Mouse (Mus musculus) G1E (cell line): ENCODE results near the gene Pmis2. TPM values are rescaled to one million over a fixed set of nuclear protein-coding genes. Genes with fewer than 3 reads are reported as not detected.

ENCODE experiments used
- ATAC-seq: 2 replicates; pipeline ENCODE4 v1.8.0; 2016; ENCODE audit warnings: mild to moderate bottlenecking; ENCODE audit not compliant: insufficient number of reproducible peaks, poor library complexity, low FRiP score, severe bottlenecking; ENCODE audit errors: extremely low read depth
- DNase-seq: peaks from one replicate; pipeline ENCODE4 v3.0.0; 2012; ENCODE audit warnings: low spot score
- H3K27me3 ChIP-seq: 2 replicates; pipeline ENCODE4 v1.6.1; 2012; ENCODE audit warnings: mild to moderate bottlenecking, low read length, inconsistent platforms; ENCODE audit not compliant: insufficient read depth
- H3K36me3 ChIP-seq: replicated peaks from 2 replicates; pipeline ENCODE3; 2012; ENCODE audit warnings: mild to moderate bottlenecking, inconsistent platforms
- H3K4me1 ChIP-seq: 2 replicates; pipeline ENCODE4 v1.6.1; 2012; ENCODE audit warnings: low read depth, low read length, inconsistent platforms, mixed read lengths; ENCODE audit not compliant: insufficient read depth
- H3K4me3 ChIP-seq: 2 replicates; pipeline ENCODE4 v1.5.1; 2012; ENCODE audit warnings: low read depth, mild to moderate bottlenecking, inconsistent platforms, low read length, moderate library complexity, mixed read lengths
- H3K9me3 ChIP-seq: replicated peaks from 2 replicates; pipeline ENCODE4 v1.6.1; 2012; ENCODE audit warnings: inconsistent platforms
- CTCF ChIP-seq: IDR thresholded peaks from 2 replicates; pipeline ENCODE4 v1.5.1; 2012; ENCODE audit warnings: low read depth, low read length, inconsistent platforms, mixed read lengths
- GATA1 ChIP-seq: IDR thresholded peaks from 2 replicates; pipeline ENCODE4 v1.6.1; 2012; ENCODE audit warnings: borderline replicate concordance, low read length, inconsistent platforms, mixed read lengths
- GATA2 ChIP-seq: IDR thresholded peaks from 2 replicates; pipeline ENCODE4 v1.6.1; 2012; ENCODE audit warnings: low read depth, low read length, inconsistent platforms, borderline replicate concordance
- POLR2AphosphoS5 ChIP-seq: IDR thresholded peaks from 2 replicates; pipeline ENCODE4 v1.6.1; 2012; ENCODE audit warnings: low read depth, low read length, inconsistent platforms; ENCODE audit not compliant: insufficient replicate concordance
- TAL1 ChIP-seq: conservative IDR thresholded peaks from 2 replicates; pipeline ENCODE4 v1.6.1; 2012; ENCODE audit warnings: low read depth, low read length, inconsistent platforms, mixed read lengths
- polyA plus RNA-seq: library from polyadenylated mRNA; stranded (reverse); fragments of >175 nt; gene quantifications from 2 replicates; pipeline ENCODE4 v1.2.3, GENCODE M21; 2012
- total RNA-seq, 2 experiments: library from RNA; stranded (forward) in 1 of 2; stranded (reverse) in 1 of 2; fragments of 200-1000 nt in 1 of 2; fragments of >200 nt in 1 of 2; fragmentation: Nextera tagmentation in 1 of 2; gene quantifications; 2 replicates each; pipeline ENCODE4 v1.2.3; 2014 to 2017

The Pmis2 gene
- not detected in 2 replicates for total RNA-seq (2014; fragmentation: Nextera tagmentation)
- not detected in 2 replicates for total RNA-seq (2017)
- polyA plus RNA-seq: not detected in 2 replicates

DNA sequence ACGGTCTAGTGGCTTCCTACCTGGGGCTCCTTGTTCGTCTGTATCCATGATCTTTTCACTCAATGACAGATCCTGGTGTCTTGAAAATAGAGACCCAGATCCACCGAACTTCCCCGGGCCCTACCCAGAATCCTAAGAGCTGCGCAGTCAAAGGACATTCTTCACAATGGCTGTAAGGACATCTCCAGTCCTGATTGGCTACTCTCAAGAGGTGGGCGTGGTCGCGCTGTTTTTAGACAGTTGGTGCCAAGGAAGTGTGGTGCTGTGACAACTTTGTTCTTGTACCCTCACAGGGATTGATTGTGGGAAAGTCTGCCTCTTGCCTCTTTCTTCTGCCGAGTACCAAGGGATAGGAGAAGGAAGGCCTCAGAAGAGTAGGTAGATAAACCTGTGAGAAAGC, at the start of gene Pmis2:
TSS of gene Pmis2 (minus strand) at position 126 of the 400 bp plus-strand sequence.
- TF ChIP-seq POLR2AphosphoS5 (no peak), GATA1 (no peak), GATA2 (no peak), CTCF (no peak), TAL1 (no peak)

GRCm38 (mm10) chr7:30719669-30720068, 48.3 kb upstream of the Pmis2 start:
- Histone ChIP-seq H3K4me3 (no peak overlapping the region), H3K27me3 (peaks cover 28% of the 10 kb centered on the region; the same call in 1 of the 2 replicates), H3K36me3 (peaks cover 3% of the 10 kb centered on the region), H3K4me1 (peaks cover 4% of the 10 kb centered on the region; the same call in 1 of the 2 replicates), H3K9me3 (no peaks in the 10 kb centered on the region)
- TF ChIP-seq GATA2: no peak
- TF ChIP-seq GATA1: no peak
- no peak for TF ChIP-seq TAL1
- no peak for TF ChIP-seq CTCF
- no peak for TF ChIP-seq POLR2AphosphoS5
- no peak for ATAC-seq
- DNase-seq: no peak

More for the DNA sequence above, at the start of gene Pmis2:
- no peak for ATAC-seq
- DNase-seq: no peak
- Histone ChIP-seq H3K9me3 (no peaks in the 10 kb centered on the region), H3K36me3 (no peaks in the 10 kb centered on the region), H3K4me1 (no peaks in the 10 kb centered on the region), H3K4me3 (no peak within 1 kb of the TSS), H3K27me3 (peaks cover 18% of the 10 kb centered on the region)

DNA sequence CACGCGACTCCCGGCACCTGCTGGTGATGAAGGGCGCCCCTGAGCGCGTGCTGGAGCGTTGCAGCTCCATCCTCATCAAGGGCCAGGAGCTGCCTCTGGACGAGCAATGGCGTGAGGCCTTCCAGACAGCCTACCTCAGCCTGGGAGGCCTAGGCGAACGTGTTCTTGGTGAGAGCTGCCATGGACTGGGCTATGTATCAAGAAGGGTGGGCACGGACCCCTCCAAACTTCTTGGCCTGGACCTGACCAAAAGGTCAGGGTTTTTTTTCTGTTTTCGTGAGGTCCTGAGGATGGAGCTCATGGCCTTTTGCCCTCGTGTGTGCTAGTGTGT, 46.3 kb upstream of the Pmis2 start:
- ATAC-seq (no peak), DNase-seq (no peak)
- Histone ChIP-seq H3K4me1 (peaks cover 4% of the 10 kb centered on the region; the same call in 1 of the 2 replicates), H3K9me3 (no peaks in the 10 kb centered on the region), H3K36me3 (no peaks in the 10 kb centered on the region), H3K4me3 (peak overlapping the region; percentile 14; the same call in 1 of the 2 replicates), H3K27me3 (peaks cover 31% of the 10 kb centered on the region; the same call in 1 of the 2 replicates)
- TF ChIP-seq GATA2 (no peak), POLR2AphosphoS5 (no peak), GATA1 (no peak), CTCF (no peak), TAL1 (no peak)

GRCm38 (mm10) chr7:30717006-30717715, 45.8 kb upstream of the Pmis2 start:
- TF ChIP-seq CTCF (no peak), POLR2AphosphoS5 (no peak), GATA1 (no peak), TAL1 (no peak), GATA2 (no peak)
- DNase-seq (no peak), ATAC-seq (no peak)
- H3K27me3 ChIP-seq: peaks cover 28% of the 10 kb centered on the region; the same call in 1 of the 2 replicates
- H3K36me3 ChIP-seq: no peaks in the 10 kb centered on the region
- peak overlapping the region; percentile 14; the same call in 1 of the 2 replicates for H3K4me3 ChIP-seq
- peaks cover 4% of the 10 kb centered on the region; the same call in 1 of the 2 replicates for H3K4me1 ChIP-seq
- H3K9me3 ChIP-seq: no peaks in the 10 kb centered on the region

DNA sequence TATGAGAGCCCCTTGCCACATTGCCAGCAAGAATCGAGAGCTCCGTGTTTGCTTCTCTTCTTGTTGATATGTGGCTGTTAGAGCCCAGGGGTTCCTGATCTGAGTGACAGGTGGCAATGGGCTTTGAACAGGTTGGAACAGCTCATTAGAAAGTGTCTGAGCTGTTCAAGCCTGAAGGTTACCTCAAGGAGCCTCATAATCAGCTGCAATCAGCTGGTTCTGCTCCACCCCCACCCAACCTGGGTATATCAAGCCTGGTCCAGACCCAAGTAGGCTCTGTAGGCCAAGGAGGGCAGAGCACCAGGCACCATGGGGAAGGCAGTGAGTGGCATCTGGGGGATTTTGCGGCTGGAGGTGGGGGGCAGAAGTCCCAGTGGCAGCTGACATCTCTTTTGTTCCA, 40.5 kb upstream of the Pmis2 start, which contains the start of gene Atp4a:
TSS of gene Atp4a (plus strand) at position 268 of the 400 bp plus-strand sequence.
- H3K4me1 ChIP-seq: no peaks in the 10 kb centered on the region
- no peak for TF ChIP-seq GATA1
- TF ChIP-seq CTCF: no peak
- no peaks in the 10 kb centered on the region for H3K9me3 ChIP-seq
- ATAC-seq: no peak
- no peaks in the 10 kb centered on the region for H3K36me3 ChIP-seq
- peaks cover 25% of the 10 kb centered on the region; the same call in 1 of the 2 replicates for H3K27me3 ChIP-seq
- no peak for DNase-seq
- no peak within 1 kb of the TSS for H3K4me3 ChIP-seq

DNA sequence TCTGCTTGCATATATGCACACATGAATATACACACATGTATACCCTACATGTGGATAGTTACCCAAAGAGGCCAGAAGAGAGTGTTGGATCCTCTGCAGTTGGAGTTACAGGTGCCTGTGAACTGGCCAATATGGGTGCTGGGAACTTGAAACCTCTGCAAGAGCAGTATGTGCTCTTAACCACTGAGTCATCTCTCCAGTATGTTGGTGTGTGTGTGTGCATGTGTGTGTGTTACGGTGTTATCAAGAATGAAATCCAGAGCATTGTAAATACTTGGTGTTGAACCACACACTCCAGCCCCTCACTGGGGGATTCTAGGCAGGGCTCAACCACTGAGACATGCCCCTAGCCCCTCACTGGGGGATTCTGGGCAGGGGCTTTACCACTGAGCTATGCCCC, 36.0 kb upstream of the Pmis2 start:
- no peak for ATAC-seq
- H3K27me3 ChIP-seq: peaks cover 18% of the 10 kb centered on the region; the same call in 1 of the 2 replicates
- H3K36me3 ChIP-seq: no peaks in the 10 kb centered on the region
- DNase-seq: no peak
- peaks cover 4% of the 10 kb centered on the region; the same call in 1 of the 2 replicates for H3K4me1 ChIP-seq
- H3K4me3 ChIP-seq: no peak overlapping the region
- TF ChIP-seq GATA2 (no peak), CTCF (no peak), POLR2AphosphoS5 (no peak), TAL1 (no peak)
- no peaks in the 10 kb centered on the region for H3K9me3 ChIP-seq
